Comparison of ENCODE assay signal across 10 mouse cellular contexts in genomic region chr1:135169556-135170224, GRCm38 (mm10). TPM values are rescaled to one million over a fixed set of nuclear protein-coding genes. Genes with fewer than 3 reads are reported as not detected.
DNase-seq lines count a peak whose midpoint lies in the region; ATAC-seq and TF ChIP-seq lines count a peak whose summit lies in the region.
"Had no signal": no experiment of that assay in that cellular context is flagged by ENCODE, and none has a peak within 500 bp of the region (broad histone marks: within the 10 kb centered on the region; RNA-seq: fewer than 3 reads in every experiment).

No protein-coding gene starts in this region.

- H3K4me2 ChIP-seq in kidney, embryonic 14.5 days (replicated peaks; ENCODE audit: low read depth, low read length) = no peak overlapping the region
- H3K4me2 ChIP-seq in liver, postnatal 0 days (ENCODE audit: low read depth, low read length) = peak overlapping the region; percentile 44
- H3K4me2 ChIP-seq: embryonic facial prominence, embryonic 15.5 days had no signal

- H3K4me1 ChIP-seq in kidney, embryonic 14.5 days (ENCODE audit: control insufficient read depth, insufficient read depth, low read length) = no peaks in the 10 kb centered on the region
- H3K4me1 ChIP-seq in liver, postnatal 0 days (ENCODE audit: insufficient read depth) = no peaks in the 10 kb centered on the region; the same call in none of the 2 replicates

- no peak for TF ChIP-seq EP300 in liver, postnatal 0 days (IDR thresholded peaks at IDR 0.05; ENCODE audit: low read depth)

- H3K4me3 ChIP-seq in kidney, embryonic 14.5 days (ENCODE audit: low read length) = no peak overlapping the region
- H3K4me3 ChIP-seq in liver, postnatal 0 days (ENCODE audit: low read depth, low read length) = no peak overlapping the region
- H3K4me3 ChIP-seq: embryonic facial prominence, embryonic 15.5 days had no signal

- H3K9ac ChIP-seq in kidney, embryonic 14.5 days (ENCODE audit: low read depth, low read length) = no peak overlapping the region
- H3K9ac ChIP-seq in liver, postnatal 0 days (replicated peaks) = no peak overlapping the region
- H3K9ac ChIP-seq: embryonic facial prominence, embryonic 15.5 days had no signal

- H3K9me3 ChIP-seq in kidney, embryonic 14.5 days (ENCODE audit: control insufficient read depth, low read length) = no peaks in the 10 kb centered on the region
- no peaks in the 10 kb centered on the region for H3K9me3 ChIP-seq in liver, postnatal 0 days (ENCODE audit: low read length)
- H3K9me3 ChIP-seq: embryonic facial prominence, embryonic 15.5 days had no signal

- no peak overlapping the region for H3K27ac ChIP-seq in kidney, embryonic 14.5 days (ENCODE audit: low read depth, low read length)
- H3K27ac ChIP-seq in liver, postnatal 0 days (ENCODE audit: low read depth) = peak overlapping the region; percentile 30; the same call in 1 of the 2 replicates
- H3K27ac ChIP-seq: embryonic facial prominence, embryonic 15.5 days had no signal

- H3K27me3 ChIP-seq in kidney, embryonic 14.5 days (ENCODE audit: control insufficient read depth, insufficient read depth, low read length) = no peaks in the 10 kb centered on the region
- H3K27me3 ChIP-seq in liver, postnatal 0 days (ENCODE audit: insufficient read depth, low read length) = no peaks in the 10 kb centered on the region
- H3K27me3 ChIP-seq: embryonic facial prominence, embryonic 15.5 days had no signal

- no peaks in the 10 kb centered on the region for H3K36me3 ChIP-seq in kidney, embryonic 14.5 days (ENCODE audit: control insufficient read depth, insufficient read depth, low read length)
- H3K36me3 ChIP-seq in liver, postnatal 0 days (replicated peaks; ENCODE audit: insufficient read depth, low read length) = no peaks in the 10 kb centered on the region
- H3K36me3 ChIP-seq: embryonic facial prominence, embryonic 15.5 days had no signal

- TF ChIP-seq CTCF in liver, postnatal 0 days (IDR thresholded peaks at IDR 0.05; ENCODE audit: low read depth) = no peak

- no peak for ATAC-seq in kidney, embryonic 14.5 days (ENCODE audit: low FRiP score, low TSS enrichment)
- peak; percentile 62 for ATAC-seq in liver, postnatal 0 days

- WGBS in kidney, embryonic 14.5 days = 52% methylated on average over 12 of the region's 12 CpGs
- 36% methylated on average over 12 of the region's 12 CpGs for WGBS in liver, postnatal 0 days (ENCODE audit: insufficient replicate concordance)

- DNase-seq in adrenal gland, adult 2 months = peak; percentile 77
- no peak for DNase-seq in adrenal gland, postnatal 4 days (ENCODE audit: low spot score in 2 of 2)
- peak; percentile 65 for DNase-seq in kidney, adult 18-20 months
- peak; percentile 39 to 41 for DNase-seq in cerebellum, postnatal 36 days
- DNase-seq in liver, postnatal 0 days = no peak
- no peak for DNase-seq in gastrocnemius, adult 18-20 months (ENCODE audit: low spot score)
- no peak for DNase-seq in left cerebral cortex, adult 9 months (ENCODE audit: low spot score in 2 of 2)
- DNase-seq: thymus, postnatal 36 days had no signal

RNA-seq across cellular contexts. Expression of gene Gpr37l1, which starts 2.2 kb away (rescaled TPM):
- total RNA-seq in adrenal gland, adult 2 months (2021) = 1 to 10 TPM in 1 of 2 experiments, under 1 TPM in 1; 0.61 to 2.2 TPM
- polyA plus RNA-seq in adrenal gland, adult 2 months (2012; rRNA removed) = 2.3 and 3.0 TPM in 2 replicates
- total RNA-seq in adrenal gland, postnatal 4 days (2021) = 1 to 10 TPM in 1 of 2 experiments, under 1 TPM in 1; 0.82 to 1.0 TPM
- not detected in 2 replicates for polyA plus RNA-seq in kidney, embryonic 14.5 days (2014; fragmentation: Nextera tagmentation; extraction: Ambion mirVana)
- not detected in 2 replicates for polyA plus RNA-seq in liver, postnatal 0 days (2015; fragmentation: Nextera tagmentation; extraction: Ambion mirVana)
- total RNA-seq in gastrocnemius, adult 18-20 months (2021) = under 1 TPM; 0.46 to 0.55 TPM
- polyA plus RNA-seq: embryonic facial prominence, embryonic 15.5 days had no signal

RNA-seq across cellular contexts. Expression of gene Arl8a, which starts 23.1 kb away (rescaled TPM):
- total RNA-seq in adrenal gland, adult 2 months (2021) = 10 to 100 TPM; 59.4 to 62.2 TPM
- polyA plus RNA-seq in adrenal gland, adult 2 months (2012; rRNA removed) = 41.5 and 43.2 TPM in 2 replicates
- 10 to 100 TPM; 62.8 to 73.7 TPM for total RNA-seq in adrenal gland, postnatal 4 days (2021)
- 32.0 and 44.5 TPM in 2 replicates for polyA plus RNA-seq in kidney, embryonic 14.5 days (2014; fragmentation: Nextera tagmentation; extraction: Ambion mirVana)
- polyA plus RNA-seq in liver, postnatal 0 days (2015; fragmentation: Nextera tagmentation; extraction: Ambion mirVana) = 11.3 and 12.5 TPM in 2 replicates
- 10 to 100 TPM; 17.4 to 22.5 TPM for total RNA-seq in gastrocnemius, adult 18-20 months (2021)

RNA-seq across cellular contexts. Expression of gene Ptpn7, which starts 37.2 kb away (rescaled TPM):
- 1 to 10 TPM; 1.6 to 1.8 TPM for total RNA-seq in adrenal gland, adult 2 months (2021)
- polyA plus RNA-seq in adrenal gland, adult 2 months (2012; rRNA removed) = 2.6 and 2.7 TPM in 2 replicates
- total RNA-seq in adrenal gland, postnatal 4 days (2021) = 1 to 10 TPM; 1.4 TPM
- polyA plus RNA-seq in kidney, embryonic 14.5 days (2014; fragmentation: Nextera tagmentation; extraction: Ambion mirVana) = 0.66 and 0.83 TPM in 2 replicates
- 5.4 and 6.7 TPM in 2 replicates for polyA plus RNA-seq in liver, postnatal 0 days (2015; fragmentation: Nextera tagmentation; extraction: Ambion mirVana)
- total RNA-seq in gastrocnemius, adult 18-20 months (2021) = under 1 TPM; 0.07 to 0.14 TPM

Comparison
In these comparisons a context has a peak if more than half of its experiments do, and no peak if none do; other contexts are left out.
1. DNase-seq: peak in adrenal gland, adult 2 months (single experiment), kidney, adult 18-20 months (single experiment) and cerebellum, postnatal 36 days (2 of 2); none in adrenal gland, postnatal 4 days (0 of 2), liver, postnatal 0 days (single experiment), gastrocnemius, adult 18-20 months (single experiment) and left cerebral cortex, adult 9 months (0 of 2).